Mouse (Mus musculus) spleen, postnatal 10 days (tissue): ENCODE data around the gene Arvcf.

Source experiments
- DNase-seq, 2 experiments: peaks; one replicate each; pipeline ENCODE4 v3.0.0; 2021 to 2022; ENCODE audit warnings: low spot score in 2 of 2

Arvcf gene

GRCm38 (mm10) chr16:18356961-18357360, 9.0 kb downstream of the Arvcf start:
- DNase-seq: no peak

- no peak for DNase-seq
Measured at GRCm38 (mm10) chr16:18357977-18358376, 10.0 kb downstream of the Arvcf start.

- DNase-seq: no peak
Measured at GRCm38 (mm10) chr16:18360151-18360805, 12.3 kb downstream of the Arvcf start.

- DNase-seq: no peak
Measured at GRCm38 (mm10) chr16:18362948-18363347, 15.0 kb downstream of the Arvcf start.

- DNase-seq: no peak
Measured at GRCm38 (mm10) chr16:18366849-18367248, 18.9 kb downstream of the Arvcf start.

GRCm38 (mm10) chr16:18370197-18370596, 22.2 kb downstream of the Arvcf start:
- no peak for DNase-seq

GRCm38 (mm10) chr16:18373632-18374031, 25.6 kb downstream of the Arvcf start:
- no peak for DNase-seq

GRCm38 (mm10) chr16:18376297-18376954, 28.4 kb downstream of the Arvcf start:
- DNase-seq: no peak

GRCm38 (mm10) chr16:18377203-18377602, 29.2 kb downstream of the Arvcf start:
- DNase-seq: no peak

GRCm38 (mm10) chr16:18378489-18378888, 30.5 kb downstream of the Arvcf start:
- no peak for DNase-seq

- no peak for DNase-seq
Measured at GRCm38 (mm10) chr16:18379338-18380001, 31.5 kb downstream of the Arvcf start.

- no peak for DNase-seq
Measured at GRCm38 (mm10) chr16:18380495-18381063, 32.6 kb downstream of the Arvcf start.

- DNase-seq: no peak
Measured at GRCm38 (mm10) chr16:18381621-18382258, 33.8 kb downstream of the Arvcf start.

GRCm38 (mm10) chr16:18383045-18383726, 35.2 kb downstream of the Arvcf start:
- no peak for DNase-seq

GRCm38 (mm10) chr16:18383756-18384155, 35.8 kb downstream of the Arvcf start:
- DNase-seq: no peak

GRCm38 (mm10) chr16:18384211-18384610, 36.2 kb downstream of the Arvcf start:
- DNase-seq: no peak

GRCm38 (mm10) chr16:18384659-18385058, 36.7 kb downstream of the Arvcf start:
- DNase-seq: no peak

- DNase-seq: no peak
Measured at GRCm38 (mm10) chr16:18385411-18385810, 37.4 kb downstream of the Arvcf start.

GRCm38 (mm10) chr16:18386451-18386850, 38.5 kb downstream of the Arvcf start:
- DNase-seq: no peak

- DNase-seq: no peak
Measured at GRCm38 (mm10) chr16:18386972-18387371, 39.0 kb downstream of the Arvcf start.
